Mouse (Mus musculus): ENCODE data around the gene Ap2a1. TPM values are rescaled to one million over a fixed set of nuclear protein-coding genes. Genes with fewer than 3 reads are reported as not detected.

The Ap2a1 gene
- polyA plus RNA-seq, 1 experiment = 323 TPM

- TF ChIP-seq POLR2A (IDR thresholded peaks at IDR 0.05; ENCODE audit: control insufficient read depth, low read depth, low read length) = no peak
- peak; percentile 36; the same call in 1 of the 2 replicates for TF ChIP-seq CTCF (IDR thresholded peaks at IDR 0.05; ENCODE audit: control insufficient read depth, insufficient read depth, insufficient replicate concordance, low read depth, low read length)
- Histone ChIP-seq H3K27me3 (ENCODE audit: control insufficient read depth, insufficient read depth, low read length) (no peaks in the 10 kb centered on the region), H3K27ac (ENCODE audit: control insufficient read depth, insufficient read depth, low read depth, low read length) (no peak overlapping the region), H3K36me3 (ENCODE audit: control insufficient read depth, insufficient read depth, low read length) (no peaks in the 10 kb centered on the region; the same call in 1 of the 2 replicates), H3K4me1 (ENCODE audit: control insufficient read depth, insufficient read depth, low read length) (peaks cover 6% of the 10 kb centered on the region), H3K4me3 (ENCODE audit: control insufficient read depth, low read depth, low read length) (no peak overlapping the region)
Measured at GRCm38 (mm10) chr7:44925468-44925867, 3.8 kb downstream of the Ap2a1 start.

- Histone ChIP-seq H3K4me1 (ENCODE audit: control insufficient read depth, insufficient read depth, low read length) (peaks cover 6% of the 10 kb centered on the region), H3K36me3 (ENCODE audit: control insufficient read depth, insufficient read depth, low read length) (no peaks in the 10 kb centered on the region; the same call in 1 of the 2 replicates), H3K4me3 (ENCODE audit: control insufficient read depth, low read depth, low read length) (no peak overlapping the region), H3K27ac (ENCODE audit: control insufficient read depth, insufficient read depth, low read depth, low read length) (no peak overlapping the region), H3K27me3 (ENCODE audit: control insufficient read depth, insufficient read depth, low read length) (no peaks in the 10 kb centered on the region)
- TF ChIP-seq POLR2A (IDR thresholded peaks at IDR 0.05; ENCODE audit: control insufficient read depth, low read depth, low read length) (no peak), CTCF (IDR thresholded peaks at IDR 0.05; ENCODE audit: control insufficient read depth, insufficient read depth, insufficient replicate concordance, low read depth, low read length) (no peak)
Measured at GRCm38 (mm10) chr7:44922530-44922929, 6.8 kb downstream of the Ap2a1 start.

GRCm38 (mm10) chr7:44919127-44919526 is 10.2 kb downstream of the Ap2a1 start:
- Histone ChIP-seq H3K27ac (ENCODE audit: control insufficient read depth, insufficient read depth, low read depth, low read length) (no peak overlapping the region), H3K36me3 (ENCODE audit: control insufficient read depth, insufficient read depth, low read length) (no peaks in the 10 kb centered on the region; the same call in 1 of the 2 replicates), H3K27me3 (ENCODE audit: control insufficient read depth, insufficient read depth, low read length) (no peaks in the 10 kb centered on the region), H3K4me1 (ENCODE audit: control insufficient read depth, insufficient read depth, low read length) (peaks cover 4% of the 10 kb centered on the region), H3K4me3 (ENCODE audit: control insufficient read depth, low read depth, low read length) (no peak overlapping the region)
- TF ChIP-seq CTCF (IDR thresholded peaks at IDR 0.05; ENCODE audit: control insufficient read depth, insufficient read depth, insufficient replicate concordance, low read depth, low read length) (no peak), POLR2A (IDR thresholded peaks at IDR 0.05; ENCODE audit: control insufficient read depth, low read depth, low read length) (no peak)

- TF ChIP-seq POLR2A (IDR thresholded peaks at IDR 0.05; ENCODE audit: control insufficient read depth, low read depth, low read length) (no peak), CTCF (IDR thresholded peaks at IDR 0.05; ENCODE audit: control insufficient read depth, insufficient read depth, insufficient replicate concordance, low read depth, low read length) (no peak)
- H3K27ac ChIP-seq (ENCODE audit: control insufficient read depth, insufficient read depth, low read depth, low read length) = no peak overlapping the region
Measured at GRCm38 (mm10) chr7:44918219-44918618, 11.1 kb downstream of the Ap2a1 start.

GRCm38 (mm10) chr7:44916881-44917280 is 12.4 kb downstream of the Ap2a1 start:
- Histone ChIP-seq H3K36me3 (ENCODE audit: control insufficient read depth, insufficient read depth, low read length) (no peaks in the 10 kb centered on the region), H3K27ac (ENCODE audit: control insufficient read depth, insufficient read depth, low read depth, low read length) (no peak overlapping the region), H3K4me3 (ENCODE audit: control insufficient read depth, low read depth, low read length) (no peak overlapping the region), H3K27me3 (ENCODE audit: control insufficient read depth, insufficient read depth, low read length) (no peaks in the 10 kb centered on the region), H3K4me1 (ENCODE audit: control insufficient read depth, insufficient read depth, low read length) (no peaks in the 10 kb centered on the region)
- TF ChIP-seq POLR2A (IDR thresholded peaks at IDR 0.05; ENCODE audit: control insufficient read depth, low read depth, low read length) (no peak), CTCF (IDR thresholded peaks at IDR 0.05; ENCODE audit: control insufficient read depth, insufficient read depth, insufficient replicate concordance, low read depth, low read length) (no peak)

More at GRCm38 (mm10) chr7:44918219-44918618, 11.1 kb downstream of the Ap2a1 start:
- Histone ChIP-seq H3K4me1 (ENCODE audit: control insufficient read depth, insufficient read depth, low read length) (peaks cover 4% of the 10 kb centered on the region), H3K4me3 (ENCODE audit: control insufficient read depth, low read depth, low read length) (no peak overlapping the region), H3K36me3 (ENCODE audit: control insufficient read depth, insufficient read depth, low read length) (no peaks in the 10 kb centered on the region; the same call in 1 of the 2 replicates), H3K27me3 (ENCODE audit: control insufficient read depth, insufficient read depth, low read length) (no peaks in the 10 kb centered on the region)

GRCm38 (mm10) chr7:44916191-44916590 is 13.1 kb downstream of the Ap2a1 start:
- Histone ChIP-seq H3K27ac (ENCODE audit: control insufficient read depth, insufficient read depth, low read depth, low read length) (no peak overlapping the region), H3K27me3 (ENCODE audit: control insufficient read depth, insufficient read depth, low read length) (no peaks in the 10 kb centered on the region), H3K4me3 (ENCODE audit: control insufficient read depth, low read depth, low read length) (no peak overlapping the region), H3K4me1 (ENCODE audit: control insufficient read depth, insufficient read depth, low read length) (no peaks in the 10 kb centered on the region), H3K36me3 (ENCODE audit: control insufficient read depth, insufficient read depth, low read length) (no peaks in the 10 kb centered on the region)
- TF ChIP-seq POLR2A (IDR thresholded peaks at IDR 0.05; ENCODE audit: control insufficient read depth, low read depth, low read length) = no peak
- TF ChIP-seq CTCF (IDR thresholded peaks at IDR 0.05; ENCODE audit: control insufficient read depth, insufficient read depth, insufficient replicate concordance, low read depth, low read length) = no peak

- Histone ChIP-seq H3K27me3 (ENCODE audit: control insufficient read depth, insufficient read depth, low read length) (no peaks in the 10 kb centered on the region), H3K36me3 (ENCODE audit: control insufficient read depth, insufficient read depth, low read length) (no peaks in the 10 kb centered on the region), H3K27ac (ENCODE audit: control insufficient read depth, insufficient read depth, low read depth, low read length) (no peak overlapping the region), H3K4me1 (ENCODE audit: control insufficient read depth, insufficient read depth, low read length) (no peaks in the 10 kb centered on the region), H3K4me3 (ENCODE audit: control insufficient read depth, low read depth, low read length) (no peak overlapping the region)
- TF ChIP-seq POLR2A (IDR thresholded peaks at IDR 0.05; ENCODE audit: control insufficient read depth, low read depth, low read length) (no peak), CTCF (IDR thresholded peaks at IDR 0.05; ENCODE audit: control insufficient read depth, insufficient read depth, insufficient replicate concordance, low read depth, low read length) (no peak)
Measured at GRCm38 (mm10) chr7:44915314-44915713, 14.0 kb downstream of the Ap2a1 start.

- Histone ChIP-seq H3K4me3 (ENCODE audit: control insufficient read depth, low read depth, low read length) (no peak overlapping the region), H3K27ac (ENCODE audit: control insufficient read depth, insufficient read depth, low read depth, low read length) (no peak overlapping the region), H3K4me1 (ENCODE audit: control insufficient read depth, insufficient read depth, low read length) (no peaks in the 10 kb centered on the region), H3K36me3 (ENCODE audit: control insufficient read depth, insufficient read depth, low read length) (no peaks in the 10 kb centered on the region), H3K27me3 (ENCODE audit: control insufficient read depth, insufficient read depth, low read length) (no peaks in the 10 kb centered on the region)
- TF ChIP-seq POLR2A (IDR thresholded peaks at IDR 0.05; ENCODE audit: control insufficient read depth, low read depth, low read length) = no peak
Measured at GRCm38 (mm10) chr7:44914396-44914795, 14.9 kb downstream of the Ap2a1 start.

Measured in testis, adult 2 months (tissue).